In genomic region chr16:92824723-92825203, GRCm38 (mm10) we compare ENCODE assay signal across 9 mouse cellular contexts. TPM values are rescaled to one million over a fixed set of nuclear protein-coding genes. Genes with fewer than 3 reads are reported as not detected.
DNase-seq lines count a peak whose midpoint lies in the region; ATAC-seq and TF ChIP-seq lines count a peak whose summit lies in the region.
"Had no signal": no experiment of that assay in that cellular context is flagged by ENCODE, and none has a peak within 500 bp of the region (broad histone marks: within the 10 kb centered on the region; RNA-seq: fewer than 3 reads in every experiment).

No protein-coding gene starts in this region.

- no peak overlapping the region for H3K27ac ChIP-seq in limb, embryonic 13.5 days
- H3K27ac ChIP-seq in limb, embryonic 10.5 days = no peak overlapping the region
- H3K27ac ChIP-seq in CH12.LX (ENCODE audit: insufficient read depth, low read depth) = 0 out of 2 replicates have a peak overlapping the region, but pooled peaks have one; percentile 0

- no peaks in the 10 kb centered on the region; the same call in 1 of the 2 replicates for H3K79me2 ChIP-seq in CH12.LX (replicated peaks; ENCODE audit: control insufficient read depth, extremely low read depth, insufficient read depth, poor library complexity, severe bottlenecking)

- peaks cover 18% of the 10 kb centered on the region for H3K27me3 ChIP-seq in limb, embryonic 13.5 days
- H3K27me3 ChIP-seq in limb, embryonic 10.5 days (ENCODE audit: low read depth, poor library complexity, severe bottlenecking) = peaks cover 16% of the 10 kb centered on the region
- no peaks in the 10 kb centered on the region for H3K27me3 ChIP-seq in CH12.LX (replicated peaks)
- H3K27me3 ChIP-seq in erythroblast, embryonic 14.5 days (ENCODE audit: control insufficient read depth) = no peaks in the 10 kb centered on the region

- ATAC-seq in limb, embryonic 13.5 days (ENCODE audit: low FRiP score, low read depth) = no peak
- ATAC-seq in megakaryocyte, adult 5-6 weeks (ENCODE audit: poor library complexity, severe bottlenecking) = peak; percentile 11; the same call in 1 of the 2 replicates
- ATAC-seq in erythroid progenitor cell, adult 5-6 weeks (replicated peaks; ENCODE audit: low FRiP score, poor library complexity, severe bottlenecking) = no peak

- no peak overlapping the region for H3K4me3 ChIP-seq in limb, embryonic 13.5 days
- no peak overlapping the region for H3K4me3 ChIP-seq in limb, embryonic 10.5 days
- peak overlapping the region; percentile 62 to 82 (median 67) for H3K4me3 ChIP-seq in CH12.LX (replicated peaks in 1 of 3; ENCODE audit: low read depth in 2 of 3, low read length in 2 of 3, poor library complexity in 1 of 3)
- H3K4me3 ChIP-seq in erythroblast, embryonic 14.5 days (replicated peaks) = peak overlapping the region; percentile 82

- dilution Hi-C loops in CH12.LX (cut with MboI; ENCODE audit: extremely low pct_ligation_motif_present, extremely low pct_unique_long_range_greater_than_20kb, low sequenced_read_pairs) = no loop called here

- TF ChIP-seq CTCF in CH12.LX (conservative IDR thresholded peaks at IDR 0.05 in 1 of 2, IDR thresholded peaks at IDR 0.05 in 1 of 2; ENCODE audit: low read depth in 2 of 2, low read length in 2 of 2) = no peak

- H3K4me1 ChIP-seq in limb, embryonic 13.5 days = peaks cover 22% of the 10 kb centered on the region
- peaks cover 24% of the 10 kb centered on the region for H3K4me1 ChIP-seq in limb, embryonic 10.5 days
- H3K4me1 ChIP-seq in CH12.LX (ENCODE audit: control insufficient read depth in 1 of 2, insufficient read depth in 2 of 2) = peaks cover 16 to 54% of the 10 kb centered on the region in 2 experiments
- peaks cover 68% of the 10 kb centered on the region for H3K4me1 ChIP-seq in erythroblast, embryonic 14.5 days (ENCODE audit: control insufficient read depth)

- no peaks in the 10 kb centered on the region for H3K9me3 ChIP-seq in limb, embryonic 13.5 days
- no peaks in the 10 kb centered on the region for H3K9me3 ChIP-seq in limb, embryonic 10.5 days (replicated peaks)
- H3K9me3 ChIP-seq in CH12.LX (replicated peaks; ENCODE audit: low read length) = no peaks in the 10 kb centered on the region
- H3K9me3 ChIP-seq in erythroblast, embryonic 14.5 days (ENCODE audit: control insufficient read depth, low read length) = no peaks in the 10 kb centered on the region

- no peak for TF ChIP-seq POLR2A in CH12.LX (IDR thresholded peaks at IDR 0.05; ENCODE audit: low read depth, low read length)

- no peak for TF ChIP-seq RAD21 in CH12.LX (IDR thresholded peaks at IDR 0.05; ENCODE audit: low read depth, low read length)

- DNase-seq in limb, embryonic 10.5 days (ENCODE audit: low spot score) = no peak
- DNase-seq in CH12.LX (ENCODE audit: extremely low read depth) = peak; percentile 19
- DNase-seq in kidney, postnatal 14 days = no peak
- DNase-seq: kidney, adult 2 months; right cerebral cortex, postnatal 14 days had no signal

- in situ Hi-C loops in CH12.LX (cut with MboI; ENCODE audit: low pct_ligation_motif_present, low pct_unique_long_range_greater_than_20kb, low sequenced_read_pairs) = loop anchor here (25.0 kb wide), 1 partner anchor 313 kb away; no protein-coding TSS in a partner anchor

- H3K4me2 ChIP-seq in limb, embryonic 13.5 days (replicated peaks) = no peak overlapping the region
- peak overlapping the region; percentile 64 for H3K4me2 ChIP-seq in CH12.LX (ENCODE audit: insufficient read depth, low read depth, poor library complexity, severe bottlenecking)

- 87% methylated on average over 9 of the region's 9 CpGs for WGBS in limb, embryonic 13.5 days
- 93% methylated on average over 9 of the region's 9 CpGs for WGBS in limb, embryonic 10.5 days

- H3K9ac ChIP-seq in limb, embryonic 13.5 days = peak overlapping the region; percentile 5; the same call in 1 of the 2 replicates
- H3K9ac ChIP-seq in CH12.LX (ENCODE audit: insufficient read depth, low read depth) = peak overlapping the region; percentile 66

- H3K36me3 ChIP-seq in limb, embryonic 13.5 days = no peaks in the 10 kb centered on the region
- no peaks in the 10 kb centered on the region for H3K36me3 ChIP-seq in limb, embryonic 10.5 days
- H3K36me3 ChIP-seq in CH12.LX (replicated peaks in 1 of 2; ENCODE audit: control insufficient read depth in 1 of 2, insufficient read depth in 1 of 2, low read length in 1 of 2) = peaks cover 3 to 36% of the 10 kb centered on the region in 2 experiments
- H3K36me3 ChIP-seq in erythroblast, embryonic 14.5 days (ENCODE audit: control insufficient read depth) = peaks cover 30% of the 10 kb centered on the region

- no peak for TF ChIP-seq EP300 in CH12.LX (IDR thresholded peaks at IDR 0.05; ENCODE audit: low read length)

TF ChIP-seq in CH12.LX, 34 proteins besides CTCF, POLR2A, EP300 and RAD21:
- 0 out of 2 replicates have a peak, but pooled peaks have one; percentile 37 for TF ChIP-seq ELF1 (IDR thresholded peaks at IDR 0.05; ENCODE audit: low read depth, low read length)
- TF ChIP-seq SMC3 (IDR thresholded peaks at IDR 0.05; ENCODE audit: low read depth, low read length) = no peak
- TF ChIP-seq UBTF (IDR thresholded peaks at IDR 0.05; ENCODE audit: low read depth, low read length) = 0 out of 2 replicates have a peak, but pooled peaks have one; percentile 25
- TF ChIP-seq HCFC1 (IDR thresholded peaks at IDR 0.05; ENCODE audit: low read depth, low read length) = no peak
- TF ChIP-seq TBP (conservative IDR thresholded peaks at IDR 0.05; ENCODE audit: low read depth, low read length) = 0 out of 2 replicates have a peak, but pooled peaks have one; percentile 11
- 0 out of 2 replicates have a peak, but pooled peaks have one; percentile 6 for TF ChIP-seq MAFK (IDR thresholded peaks at IDR 0.05; ENCODE audit: insufficient replicate concordance, low read length)
- TF ChIP-seq USF2 (conservative IDR thresholded peaks at IDR 0.05; ENCODE audit: low read depth, low read length) = no peak
- no peak for TF ChIP-seq NELFE (IDR thresholded peaks at IDR 0.05; ENCODE audit: low read depth, low read length)
- TF ChIP-seq ZNF384 (IDR thresholded peaks at IDR 0.05; ENCODE audit: low read depth, low read length) = no peak
- TF ChIP-seq MXI1 (IDR thresholded peaks at IDR 0.05; ENCODE audit: low read depth, low read length) = peak; percentile 56; the same call in 1 of the 2 replicates
- no peak for TF ChIP-seq JUND (conservative IDR thresholded peaks at IDR 0.05; ENCODE audit: low read depth, low read length)
- TF ChIP-seq MAZ (IDR thresholded peaks at IDR 0.05; ENCODE audit: low read depth, low read length) = no peak
- 0 out of 2 replicates have a peak, but pooled peaks have one; percentile 6 for TF ChIP-seq MEF2A (IDR thresholded peaks at IDR 0.05; ENCODE audit: borderline replicate concordance, low read depth, low read length)
- TF ChIP-seq USF1 (IDR thresholded peaks at IDR 0.05; ENCODE audit: low read depth, low read length) = no peak
- no peak for TF ChIP-seq ZMIZ1 (IDR thresholded peaks at IDR 0.05; ENCODE audit: low read depth, low read length)
- TF ChIP-seq SIN3A (IDR thresholded peaks at IDR 0.05; ENCODE audit: low read length) = 0 out of 2 replicates have a peak, but pooled peaks have one; percentile 47

RNA-seq across cellular contexts. Expression of gene Runx1, which starts 1.2 kb away (rescaled TPM):
- polyA plus RNA-seq in limb, embryonic 13.5 days (2015; fragmentation: Nextera tagmentation; extraction: Ambion mirVana) = 5.1 and 5.3 TPM in 2 replicates
- polyA plus RNA-seq in limb, embryonic 10.5 days (2016; fragmentation: Nextera tagmentation; extraction: Ambion mirVana) = 1.2 TPM in 2 replicates
- total RNA-seq in CH12.LX (2012; rRNA removed) (4.7 and 5.9 TPM in 2 replicates), CH12.LX (2014; rRNA removed) (3.1 and 3.2 TPM in 2 replicates)
- polyA plus RNA-seq in CH12.LX (2012; ENCODE audit: insufficient read length, low read depth) = 9.1 and 10.9 TPM in 2 replicates
- polyA plus RNA-seq in erythroblast, embryonic 14.5 days (2012) = 4.3 and 4.6 TPM in 2 replicates
- 93.4 and 112 TPM in 2 replicates for total RNA-seq in megakaryocyte, adult 5-6 weeks (2015)
- total RNA-seq in megakaryocyte, adult 5-6 weeks (2017) = 44.7 and 61.5 TPM in 2 replicates
- 66.7 and 107 TPM in 2 replicates for total RNA-seq in erythroid progenitor cell, adult 5-6 weeks (2015; ENCODE audit: low replicate concordance)
- 57.8 and 59.5 TPM in 2 replicates for total RNA-seq in erythroid progenitor cell, adult 5-6 weeks (2017; ENCODE audit: low replicate concordance)

Comparison
In these comparisons a context has a peak if more than half of its experiments do, and no peak if none do; other contexts are left out.
1. H3K4me3 ChIP-seq: peak in CH12.LX (3 of 3) and erythroblast, embryonic 14.5 days (single experiment); none in limb, embryonic 13.5 days (single experiment) and limb, embryonic 10.5 days (single experiment).